Mouse (Mus musculus) spleen, postnatal 4 days (tissue): ENCODE measurements at regions not wholly inside any gene's neighbourhood (a gene's known extent, or its start where the extent isn't known, plus 50 kb on each side); places are given as distances from the start of the nearest gene placed in this dataset.

Source experiments
- DNase-seq, 2 experiments: peaks; one replicate each; pipeline ENCODE4 v3.0.0; 2022; ENCODE audit warnings: low spot score in 2 of 2

GRCm38 (mm10) chr1:138771307-138772011 lies 76.9 kb downstream of the Lhx9 start:
- DNase-seq, result peak in 1 of 2 experiments; percentile 13

DNA sequence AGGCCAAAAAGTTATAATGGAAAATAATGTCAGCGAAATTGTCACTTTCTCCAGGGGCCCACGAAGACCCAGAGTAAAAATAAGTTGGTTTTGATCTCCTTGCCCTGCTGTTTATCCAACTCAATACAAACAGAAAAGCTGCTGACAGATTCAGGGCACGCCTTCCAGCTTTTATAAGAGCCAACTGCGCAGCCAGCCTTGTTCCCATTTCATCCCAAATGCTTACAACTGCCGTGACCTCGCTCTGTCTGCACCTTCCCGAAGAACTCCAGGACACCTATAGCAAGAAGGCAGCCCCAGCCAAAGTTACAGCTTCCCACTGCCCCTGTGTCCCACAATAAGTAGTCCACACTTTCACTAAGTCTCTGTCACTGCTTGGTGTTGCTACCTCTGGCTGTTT lies 85.5 kb downstream of the Lhx9 start:
- no peak for DNase-seq

DNA sequence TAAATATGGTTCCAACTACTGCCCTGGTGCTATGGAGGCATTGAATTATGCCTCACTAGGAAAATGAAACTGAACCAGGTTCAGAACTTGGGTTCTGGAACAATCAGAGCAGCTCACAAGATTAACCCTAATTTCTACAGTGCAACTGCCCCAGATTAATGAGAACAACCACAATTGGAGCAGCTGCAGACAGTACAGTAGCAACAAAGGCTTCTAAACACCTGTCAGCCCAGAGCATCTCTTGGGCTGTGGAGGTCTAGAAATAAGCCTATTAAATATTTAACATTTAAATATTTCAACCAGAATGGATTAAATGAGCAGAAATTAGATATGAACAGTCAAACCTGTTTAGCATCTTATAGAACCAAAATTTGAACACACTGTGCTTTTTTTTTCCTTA lies 90.6 kb downstream of the Lhx9 start:
- DNase-seq, result no peak

GRCm38 (mm10) chr1:138733308-138733707 lies 113.4 kb upstream of the Nek7 start:
- DNase-seq, result no peak

DNA sequence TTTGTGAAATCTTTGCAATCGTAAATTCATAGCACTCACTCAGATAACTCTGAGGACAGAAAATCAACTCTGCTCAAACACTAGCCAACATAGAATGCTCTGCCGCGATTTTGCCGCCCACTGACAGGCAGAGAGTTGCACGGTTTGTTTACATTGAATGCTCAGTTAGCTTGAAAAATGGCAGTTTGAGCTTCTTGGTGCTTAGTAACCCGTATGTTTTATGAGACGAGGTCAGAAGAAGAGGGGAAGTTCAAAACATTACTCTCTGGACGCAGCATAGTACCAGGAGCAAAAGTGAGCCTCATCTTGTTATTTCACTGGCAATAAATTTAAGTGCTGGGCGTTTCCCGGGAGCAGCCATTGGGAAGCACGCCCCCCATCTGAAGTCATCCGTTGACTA lies 111.1 kb upstream of the Nek7 start:
- DNase-seq, result no peak

GRCm38 (mm10) chr1:138729089-138729699 lies 109.3 kb upstream of the Nek7 start:
- DNase-seq, result no peak

- DNase-seq, result no peak
These were observed 100.8 kb upstream of the Nek7 start for GRCm38 (mm10) chr1:138720728-138721127.

DNA sequence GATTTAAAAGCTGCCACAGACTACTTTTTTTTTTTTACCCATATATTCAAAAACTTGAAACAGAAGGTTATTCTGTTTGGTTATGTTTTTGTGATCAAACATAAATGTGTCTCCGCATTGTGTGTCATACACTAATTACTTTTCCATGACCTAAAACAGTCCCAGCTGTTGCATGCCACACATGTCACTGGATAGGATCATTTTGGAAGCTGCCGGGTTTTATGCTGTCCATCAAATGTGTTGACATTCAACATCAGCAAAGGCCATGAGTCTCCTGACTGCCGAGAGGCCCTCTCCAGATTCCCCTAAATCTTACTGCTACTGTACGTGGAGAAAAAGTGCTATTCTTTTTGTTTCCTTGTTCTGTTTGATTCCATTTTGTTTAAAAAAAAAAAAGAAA lies 99.4 kb upstream of the Nek7 start:
- DNase-seq, result no peak

DNA sequence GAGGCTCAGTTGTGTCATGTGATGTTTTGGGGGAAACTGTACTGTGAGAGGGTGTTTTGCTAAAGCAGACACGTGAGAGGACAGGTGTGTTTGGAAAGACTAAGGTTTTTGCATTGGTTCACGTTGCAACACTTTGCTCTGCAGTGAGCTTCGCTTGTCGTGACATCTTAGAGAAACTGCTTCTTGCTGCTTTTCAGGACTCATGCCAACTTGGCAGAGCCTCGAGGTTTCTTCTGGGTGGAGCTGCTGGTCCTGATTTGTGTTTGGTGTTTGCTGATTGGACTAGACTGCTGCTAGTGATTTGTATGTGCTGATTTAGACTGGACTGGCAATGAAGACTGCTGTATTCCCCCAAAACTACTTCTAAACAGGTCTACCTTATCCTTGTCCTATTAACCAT lies 97.0 kb upstream of the Nek7 start:
- no peak for DNase-seq

DNA sequence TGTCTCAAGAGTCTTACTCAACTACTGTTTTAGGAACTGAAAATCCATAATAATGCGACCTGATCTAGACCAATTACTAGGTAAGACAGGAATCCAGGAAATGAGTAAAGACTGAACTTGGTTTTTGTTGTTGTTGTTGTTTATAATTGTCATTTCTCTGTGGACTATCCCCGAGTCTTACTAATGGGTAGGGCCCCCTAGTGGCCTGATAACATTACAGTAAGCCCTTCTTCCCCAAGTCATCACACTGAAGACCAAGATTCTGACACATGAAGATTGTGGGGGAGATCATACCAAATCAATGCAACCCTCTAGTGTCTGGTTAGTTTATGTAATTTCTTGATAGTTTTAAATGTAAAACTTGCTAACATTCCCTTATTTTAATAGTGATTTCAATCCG lies 95.2 kb upstream of the Nek7 start:
- DNase-seq, result no peak

DNA sequence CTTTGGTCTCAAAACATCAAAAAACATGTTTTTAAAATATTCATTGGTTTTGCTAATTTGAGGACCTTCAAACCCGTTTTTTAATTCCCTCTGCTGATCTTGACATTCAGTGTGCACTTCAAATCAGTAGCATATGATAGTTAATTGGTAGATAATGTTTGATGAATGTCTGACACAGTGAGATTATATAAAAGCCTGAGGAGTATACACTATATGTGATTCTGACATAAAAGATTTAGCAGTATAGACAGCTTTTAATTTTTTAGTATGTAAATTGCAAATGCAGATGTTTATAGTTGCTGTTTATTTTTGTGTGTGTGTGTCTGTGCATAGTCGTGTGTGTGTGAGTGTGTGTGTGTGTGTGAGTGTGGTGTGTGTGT lies 89.3 kb upstream of the Nek7 start:
- DNase-seq, result no peak

DNA sequence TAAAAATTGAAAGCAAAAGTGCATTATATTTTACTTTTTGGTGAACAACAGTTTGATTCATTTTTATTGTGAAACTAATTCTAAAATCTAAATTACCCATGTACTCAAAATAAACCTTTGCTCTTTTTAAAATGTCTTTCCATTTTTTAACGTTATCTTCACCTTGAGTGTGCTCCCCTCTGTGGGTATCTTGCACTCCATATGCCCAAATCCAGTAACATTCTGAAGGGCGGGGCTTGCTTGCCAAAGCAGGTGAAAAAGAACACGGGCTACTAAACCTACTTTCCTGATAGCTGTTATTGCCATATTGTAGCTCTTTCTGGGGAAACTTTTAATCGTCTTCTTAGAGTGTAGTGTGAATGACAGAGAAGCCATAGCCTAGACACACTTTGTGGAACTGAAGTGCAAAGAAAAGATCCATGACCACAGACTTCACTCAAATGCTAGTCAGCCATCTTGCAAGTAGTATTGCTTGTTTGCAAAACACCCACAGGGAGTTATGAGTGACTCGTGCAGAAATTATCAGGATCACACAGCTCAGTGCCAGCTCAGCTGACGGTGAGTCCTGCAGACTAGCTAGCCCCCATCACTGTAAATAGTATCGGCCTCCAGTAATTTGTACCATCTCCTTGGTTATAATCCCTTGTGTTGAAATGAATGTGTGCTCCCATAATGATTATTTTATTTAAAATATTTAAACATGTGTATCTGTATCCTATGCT lies 88.7 kb upstream of the Nek7 start:
- no peak for DNase-seq

GRCm38 (mm10) chr1:138707913-138708312 lies 88.0 kb upstream of the Nek7 start:
- no peak for DNase-seq

DNA sequence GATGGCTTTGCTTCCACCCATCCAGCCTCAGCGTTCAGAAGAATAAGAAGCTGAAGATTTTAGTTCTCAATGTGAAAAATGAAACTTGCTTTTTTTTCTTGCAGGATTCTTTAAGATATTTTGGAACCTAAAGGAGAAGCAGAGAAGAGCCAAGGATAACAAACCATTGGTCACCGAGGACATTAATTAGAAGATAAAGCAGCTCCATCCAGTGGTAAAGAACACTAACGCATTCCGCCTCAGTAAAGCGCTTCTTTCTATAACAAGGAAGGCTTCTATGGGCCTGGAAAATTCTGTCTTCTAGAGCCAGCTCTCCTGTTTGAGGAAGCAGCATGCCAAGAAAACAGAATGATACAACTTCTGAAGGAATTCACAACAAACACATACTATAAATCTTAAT lies 83.3 kb upstream of the Nek7 start:
- no peak for DNase-seq

- DNase-seq, result no peak
These were observed 69.3 kb upstream of the Nek7 start for GRCm38 (mm10) chr1:138689234-138689633.

DNA sequence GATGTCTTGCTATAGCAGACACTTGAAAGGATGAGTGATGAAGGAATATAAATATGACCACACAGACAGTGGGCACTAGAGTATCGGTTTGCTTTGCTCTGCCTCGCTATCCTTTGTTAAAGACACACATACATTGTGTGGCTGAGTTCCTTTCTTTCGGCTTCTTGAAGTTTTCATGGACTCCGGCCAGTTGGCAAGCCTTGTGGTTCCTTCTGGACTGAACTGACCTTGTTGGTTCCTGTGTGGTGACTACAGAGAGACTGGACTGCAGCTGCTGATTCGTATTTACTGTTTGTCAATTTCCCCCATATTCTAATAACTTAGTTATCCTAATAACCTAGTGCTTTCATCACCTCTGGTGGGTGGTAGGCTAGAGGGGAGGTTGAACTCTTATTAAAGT lies 66.8 kb upstream of the Nek7 start:
- DNase-seq, result no peak

DNA sequence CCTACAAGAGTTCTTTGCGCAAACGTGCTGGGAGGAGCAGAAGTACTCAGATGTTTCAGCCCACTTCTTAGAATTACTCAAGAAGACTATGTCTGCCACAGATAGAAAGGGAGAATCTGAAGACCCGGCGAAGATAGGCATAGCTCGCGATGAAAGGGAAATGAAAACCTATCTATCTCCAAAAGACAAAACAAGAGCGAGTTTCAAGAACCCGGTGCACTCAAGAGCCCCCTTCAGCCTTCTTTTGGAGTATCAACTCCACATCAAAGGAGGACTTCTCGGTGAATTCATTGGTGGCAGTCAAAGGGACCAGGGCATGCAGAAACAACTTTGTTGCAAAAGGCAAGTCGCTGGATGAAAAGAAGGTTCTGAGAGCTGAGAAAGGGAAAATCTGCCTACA lies 63.8 kb upstream of the Nek7 start:
- no peak for DNase-seq

- no peak for DNase-seq
These were observed 62.0 kb upstream of the Nek7 start for GRCm38 (mm10) chr1:138681970-138682369.

- DNase-seq, result no peak
These were observed 54.3 kb upstream of the Nek7 start for GRCm38 (mm10) chr1:138674199-138674598.
